Mouse (Mus musculus) hindbrain, embryonic 16.5 days (tissue): ENCODE results near the gene Dnhd1. TPM values are rescaled to one million over a fixed set of nuclear protein-coding genes. Genes with fewer than 3 reads are reported as not detected.
A peak's percentile ranks its signal among the peaks of the same experiment; 100 is the strongest.

ENCODE experiments used
- ATAC-seq: fragments of 200-750 bp; cut with Nextera tagmentation; 2 replicates; pipeline ENCODE4 v1.8.0; 2017; ENCODE audit warnings: moderate TSS enrichment, moderate library complexity
- H3K27ac ChIP-seq: fragments of 300-500 bp; sonication (generic); 2 replicates; pipeline ENCODE4 v1.5.1; 2014; ENCODE audit warnings: low read depth, mild to moderate bottlenecking, control low read depth, low read length, moderate library complexity
- H3K27me3 ChIP-seq: fragments of 300-500 bp; sonication (generic); replicated peaks from 2 replicates; pipeline ENCODE4 v1.6.1; 2014; ENCODE audit warnings: low read length; ENCODE audit not compliant: control insufficient read depth, insufficient read depth
- H3K36me3 ChIP-seq: fragments of 300-500 bp; sonication (generic); 2 replicates; pipeline ENCODE4 v1.6.1; 2014; ENCODE audit warnings: mild to moderate bottlenecking, low read length, moderate library complexity, mixed read lengths; ENCODE audit not compliant: control insufficient read depth, insufficient read depth
- H3K4me1 ChIP-seq: fragments of 300-500 bp; sonication (generic); 2 replicates; pipeline ENCODE4 v1.6.1; 2014; ENCODE audit warnings: low read depth, low read length; ENCODE audit not compliant: control insufficient read depth, insufficient read depth
- H3K4me2 ChIP-seq: fragments of 300-500 bp; sonication (generic); 2 replicates; pipeline ENCODE4 v1.6.1; 2014; ENCODE audit warnings: mild to moderate bottlenecking, low read length, control low read depth, moderate library complexity
- H3K4me3 ChIP-seq: fragments of 300-500 bp; sonication (generic); 2 replicates; pipeline ENCODE4 v1.5.1; 2014; ENCODE audit warnings: mild to moderate bottlenecking, low read length, control low read depth, moderate library complexity
- H3K9ac ChIP-seq: fragments of 300-500 bp; sonication (generic); 2 replicates; pipeline ENCODE4 v1.6.1; 2014; ENCODE audit warnings: low read depth, mild to moderate bottlenecking, control low read depth, low read length, moderate library complexity
- H3K9me3 ChIP-seq: fragments of 300-500 bp; sonication (generic); 2 replicates; pipeline ENCODE4 v1.6.1; 2014; ENCODE audit warnings: mild to moderate bottlenecking, low read length, moderate library complexity; ENCODE audit not compliant: control insufficient read depth
- WGBS: fragments of 180-500 bp; shearing (Covaris S2); extraction: QIAGEN DNeasy Blood & Tissue Kit; methylation state at CpG from one replicate; pipeline ENCODE4 v1.1.7; 2014; 5-methylcytosine and 5-hydroxymethylcytosine counted together
- polyA plus RNA-seq: library from polyadenylated mRNA; unstranded; fragments of >200 nt; fragmentation: Nextera tagmentation; extraction: Ambion mirVana; gene quantifications from 2 replicates; pipeline ENCODE4 v1.2.1, GENCODE M21; 2015

The Dnhd1 gene
- polyA plus RNA-seq, 1 experiment from 2014 or later, result 1.6 TPM

GRCm38 (mm10) chr7:105638776-105639175 lies 11.9 kb upstream of the Dnhd1 start:
- H3K4me2 ChIP-seq, result no peak overlapping the region
- no peaks in the 10 kb centered on the region for H3K27me3 ChIP-seq
- peaks cover 12% of the 10 kb centered on the region for H3K36me3 ChIP-seq
- H3K9me3 ChIP-seq, result no peaks in the 10 kb centered on the region
- H3K4me3 ChIP-seq, result no peak overlapping the region
- no peak for ATAC-seq
- no peak overlapping the region for H3K9ac ChIP-seq
- WGBS, result 94% methylated on average over 6 of the region's 6 CpGs
- H3K27ac ChIP-seq, result no peak overlapping the region
- peaks cover 26% of the 10 kb centered on the region for H3K4me1 ChIP-seq

GRCm38 (mm10) chr7:105639304-105639703 lies 11.3 kb upstream of the Dnhd1 start:
- ATAC-seq, result no peak
- peaks cover 21% of the 10 kb centered on the region for H3K4me1 ChIP-seq
- H3K27me3 ChIP-seq, result no peaks in the 10 kb centered on the region
- peak overlapping the region; percentile 85 for H3K4me2 ChIP-seq
- 70% methylated on average over 9 of the region's 9 CpGs for WGBS
- no peaks in the 10 kb centered on the region for H3K9me3 ChIP-seq
- peak overlapping the region; percentile 87; the same call in 1 of the 2 replicates for H3K9ac ChIP-seq
- peaks cover 15% of the 10 kb centered on the region for H3K36me3 ChIP-seq
- no peak overlapping the region for H3K27ac ChIP-seq
- H3K4me3 ChIP-seq, result peak overlapping the region; percentile 72

GRCm38 (mm10) chr7:105639756-105640155 lies 10.9 kb upstream of the Dnhd1 start, which contains the start of gene Timm10b:
TSS of gene Timm10b (plus strand) at chr7:105640056.
- Histone ChIP-seq H3K4me2 (peak within 1 kb of the TSS; percentile 85), H3K9me3 (no peaks in the 10 kb centered on the region), H3K36me3 (peaks cover 15% of the 10 kb centered on the region), H3K4me1 (peaks cover 21% of the 10 kb centered on the region), H3K4me3 (peak within 1 kb of the TSS; percentile 72), H3K9ac (peak within 1 kb of the TSS; percentile 87), H3K27me3 (no peaks in the 10 kb centered on the region), H3K27ac (peak within 1 kb of the TSS; percentile 90)
- WGBS, result 2% methylated on average over 2 of the region's 2 CpGs
- ATAC-seq, result 0 out of 2 replicates have a peak, but pooled peaks have one; percentile 0

DNA sequence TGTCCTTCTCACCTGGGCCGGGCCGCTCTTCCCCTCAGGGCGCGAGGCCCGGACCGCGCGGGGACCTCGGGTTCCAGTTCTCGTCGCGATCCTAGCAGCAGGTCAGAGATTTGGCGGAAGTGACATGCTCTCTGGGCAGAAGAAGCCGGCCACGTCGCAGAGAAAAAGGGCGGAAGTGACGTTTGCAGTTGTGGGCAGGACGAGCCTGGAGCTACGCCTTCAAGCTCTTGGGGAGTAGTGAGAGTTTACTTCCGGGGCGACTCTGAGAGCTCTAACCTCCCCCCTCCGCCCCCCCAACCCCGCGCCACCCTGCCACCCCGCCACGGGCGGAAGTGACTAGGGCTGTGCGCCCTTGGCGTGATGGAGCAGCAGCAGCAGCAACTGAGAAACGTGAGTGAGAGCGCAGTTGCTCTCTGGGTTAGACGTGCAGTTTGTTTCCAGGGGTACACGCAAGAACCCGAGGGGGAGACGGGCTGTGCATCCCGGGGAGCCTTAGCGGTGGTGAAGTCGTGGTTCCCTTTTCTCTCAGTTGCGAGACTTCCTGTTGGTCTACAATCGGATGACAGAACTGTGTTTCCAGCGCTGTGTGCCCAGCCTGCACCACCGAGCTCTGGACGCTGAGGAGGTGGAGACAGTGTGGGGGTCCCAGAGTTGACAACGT lies 10.3 kb upstream of the Dnhd1 start, which contains the start of the genes Arfip2 and Gm45799:
Gene Arfip2 (minus strand): TSS at position 184 of the 661 bp plus-strand sequence.
Gene Gm45799 (plus strand): TSS at position 320 of the 661 bp plus-strand sequence.
- Histone ChIP-seq H3K27ac (peak within 1 kb of the TSS; percentile 90), H3K4me3 (peak within 1 kb of the TSS; percentile 72), H3K9ac (peak within 1 kb of the TSS; percentile 87), H3K9me3 (no peaks in the 10 kb centered on the region), H3K36me3 (peaks cover 15% of the 10 kb centered on the region), H3K4me2 (peak within 1 kb of the TSS; percentile 85), H3K27me3 (no peaks in the 10 kb centered on the region), H3K4me1 (peaks cover 21% of the 10 kb centered on the region)
- peak; percentile 96 for ATAC-seq
- under 1% methylated on average over 45 of the region's 45 CpGs for WGBS

GRCm38 (mm10) chr7:105640894-105641255 lies 9.8 kb upstream of the Dnhd1 start:
- no peaks in the 10 kb centered on the region for H3K9me3 ChIP-seq
- ATAC-seq, result no peak
- H3K36me3 ChIP-seq, result peaks cover 15% of the 10 kb centered on the region
- peak overlapping the region; percentile 72 for H3K4me3 ChIP-seq
- H3K27me3 ChIP-seq, result no peaks in the 10 kb centered on the region
- WGBS, result under 1% methylated on average over 18 of the region's 18 CpGs
- H3K27ac ChIP-seq, result peak overlapping the region; percentile 90
- peaks cover 21% of the 10 kb centered on the region for H3K4me1 ChIP-seq
- H3K9ac ChIP-seq, result peak overlapping the region; percentile 77
- H3K4me2 ChIP-seq, result peak overlapping the region; percentile 78

DNA sequence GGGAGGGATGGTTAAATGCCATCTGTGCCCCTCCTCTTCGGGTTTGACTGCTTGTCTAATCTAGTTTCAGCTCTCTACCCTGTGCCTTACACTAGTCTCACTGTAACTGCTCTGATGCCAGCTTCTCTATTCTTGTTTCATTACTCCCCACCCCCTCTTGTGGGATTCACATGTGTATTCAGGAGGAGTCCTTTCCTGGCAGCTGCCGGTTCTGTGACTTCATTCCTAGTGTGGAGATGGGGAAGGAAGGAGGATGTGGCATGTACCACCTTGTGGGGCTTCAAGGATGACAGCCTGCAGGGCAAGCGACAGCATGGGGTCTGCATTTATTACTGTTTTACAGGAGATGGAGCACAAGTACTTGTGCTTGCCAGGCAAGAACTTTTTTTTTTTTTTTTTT lies 8.7 kb upstream of the Dnhd1 start:
- H3K4me2 ChIP-seq, result peak overlapping the region; percentile 78; the same call in 1 of the 2 replicates
- no peak overlapping the region for H3K27ac ChIP-seq
- H3K4me3 ChIP-seq, result no peak overlapping the region
- H3K4me1 ChIP-seq, result peaks cover 21% of the 10 kb centered on the region
- no peaks in the 10 kb centered on the region for H3K9me3 ChIP-seq
- no peaks in the 10 kb centered on the region for H3K27me3 ChIP-seq
- 83% methylated on average over 3 of the region's 3 CpGs for WGBS
- ATAC-seq, result no peak
- peaks cover 11% of the 10 kb centered on the region for H3K36me3 ChIP-seq
- H3K9ac ChIP-seq, result no peak overlapping the region

DNA sequence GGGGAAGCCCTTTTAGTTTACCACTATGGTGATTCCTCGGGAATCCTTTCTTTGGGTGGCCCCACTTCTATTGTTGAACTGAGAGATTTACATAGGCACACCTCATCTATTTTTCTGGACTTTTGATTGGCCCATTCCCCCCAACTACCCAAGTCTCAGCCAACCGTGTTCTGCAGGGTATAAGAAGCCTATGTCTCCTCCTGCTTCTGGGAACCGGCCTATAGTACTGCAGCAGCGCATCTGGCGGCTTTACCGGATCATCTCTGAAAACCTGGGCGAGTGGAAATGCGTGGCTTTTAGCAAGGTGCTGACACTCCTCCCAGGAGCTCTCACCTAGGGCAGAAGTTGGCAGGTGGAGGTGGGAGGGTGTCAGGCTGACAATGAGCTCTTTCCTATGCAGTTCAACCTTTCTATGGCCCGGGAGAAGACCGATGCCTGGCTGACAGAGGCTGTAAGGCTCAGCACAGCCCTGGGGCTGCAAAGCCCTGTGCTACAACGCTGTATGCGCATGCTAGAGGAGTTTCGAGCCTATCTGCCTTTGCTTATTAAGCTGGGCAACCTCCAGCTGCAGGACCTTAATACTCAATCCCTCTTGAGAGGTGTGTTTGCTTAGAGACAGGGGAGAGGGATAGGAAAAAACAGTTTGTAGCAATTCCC lies 35.0 kb downstream of the Dnhd1 start:
- H3K9me3 ChIP-seq, result no peaks in the 10 kb centered on the region
- H3K36me3 ChIP-seq, result no peaks in the 10 kb centered on the region
- 13% methylated on average over 13 of the region's 13 CpGs for WGBS
- 0 out of 2 replicates have a peak overlapping the region, but pooled peaks have one; percentile 4 for H3K4me3 ChIP-seq
- H3K9ac ChIP-seq, result no peak overlapping the region
- H3K4me1 ChIP-seq, result no peaks in the 10 kb centered on the region
- peak; percentile 78 for ATAC-seq
- peak overlapping the region; percentile 38 for H3K4me2 ChIP-seq
- no peaks in the 10 kb centered on the region for H3K27me3 ChIP-seq
- no peak overlapping the region for H3K27ac ChIP-seq

GRCm38 (mm10) chr7:105690875-105691274 lies 40.2 kb downstream of the Dnhd1 start:
- 73% methylated on average over 1 of the region's 1 CpGs for WGBS

GRCm38 (mm10) chr7:105703184-105703583 lies 52.6 kb downstream of the Dnhd1 start:
- Histone ChIP-seq H3K36me3 (no peaks in the 10 kb centered on the region), H3K4me3 (no peak overlapping the region), H3K9ac (no peak overlapping the region), H3K4me1 (no peaks in the 10 kb centered on the region), H3K27me3 (no peaks in the 10 kb centered on the region), H3K27ac (no peak overlapping the region), H3K4me2 (no peak overlapping the region), H3K9me3 (no peaks in the 10 kb centered on the region)
- no peak for ATAC-seq
- 85% methylated on average over 16 of the region's 16 CpGs for WGBS

More at GRCm38 (mm10) chr7:105690875-105691274, 40.2 kb downstream of the Dnhd1 start:
- Histone ChIP-seq H3K27me3 (no peaks in the 10 kb centered on the region), H3K4me1 (no peaks in the 10 kb centered on the region), H3K36me3 (no peaks in the 10 kb centered on the region), H3K4me2 (no peak overlapping the region), H3K4me3 (no peak overlapping the region), H3K27ac (no peak overlapping the region), H3K9ac (no peak overlapping the region), H3K9me3 (no peaks in the 10 kb centered on the region)
- no peak for ATAC-seq
